Mouse (Mus musculus) limb, embryonic 13.5 days (tissue): ENCODE measurements at regions not wholly inside any gene's neighbourhood (a gene's known extent, or its start where the extent isn't known, plus 50 kb on each side); places are given as distances from the start of the nearest gene placed in this dataset.

Experiments used
- ATAC-seq: fragments of 200-750 bp; cut with Nextera tagmentation; 2 replicates; pipeline ENCODE4 v1.8.0; 2017; ENCODE audit warnings: low read depth, moderate number of reproducible peaks, moderate TSS enrichment; ENCODE audit not compliant: low FRiP score
- H3K27ac ChIP-seq: fragments of 300-500 bp; sonication (generic); 2 replicates; pipeline ENCODE4 v1.5.1; 2015; ENCODE audit warnings: inconsistent platforms, mild to moderate bottlenecking, moderate library complexity
- H3K27me3 ChIP-seq: fragments of 300-500 bp; sonication (generic); 2 replicates; pipeline ENCODE4 v1.6.1; 2015; ENCODE audit warnings: mild to moderate bottlenecking, inconsistent platforms
- H3K36me3 ChIP-seq: fragments of 300-500 bp; sonication (generic); 2 replicates; pipeline ENCODE4 v1.6.1; 2015; ENCODE audit warnings: inconsistent platforms, mild to moderate bottlenecking, moderate library complexity
- H3K4me1 ChIP-seq: fragments of 300-500 bp; sonication (generic); 2 replicates; pipeline ENCODE4 v1.6.1; 2015; ENCODE audit warnings: inconsistent platforms
- H3K4me2 ChIP-seq: fragments of 300-500 bp; sonication (generic); replicated peaks from 2 replicates; pipeline ENCODE4 v1.6.1; 2015; ENCODE audit warnings: inconsistent platforms, mild to moderate bottlenecking, moderate library complexity
- H3K4me3 ChIP-seq: fragments of 300-500 bp; sonication (generic); 2 replicates; pipeline ENCODE4 v1.5.1; 2015; ENCODE audit warnings: moderate library complexity, mild to moderate bottlenecking, inconsistent platforms
- H3K9ac ChIP-seq: fragments of 300-500 bp; sonication (generic); 2 replicates; pipeline ENCODE4 v1.6.1; 2015; ENCODE audit warnings: mild to moderate bottlenecking, inconsistent platforms
- H3K9me3 ChIP-seq: fragments of 300-500 bp; sonication (generic); 2 replicates; pipeline ENCODE4 v1.6.1; 2016; ENCODE audit warnings: inconsistent platforms
- WGBS: fragments of 180-500 bp; shearing (Covaris S2); methylation state at CpG from one replicate; pipeline ENCODE4 v1.1.7; 2015; 5-methylcytosine and 5-hydroxymethylcytosine counted together

GRCm38 (mm10) chr14:80083724-80084123 is 99.8 kb downstream of the Olfm4 start:
- no peak overlapping the region for H3K9ac ChIP-seq
- H3K27ac ChIP-seq: no peak overlapping the region
- no peaks in the 10 kb centered on the region for H3K4me1 ChIP-seq
- H3K4me2 ChIP-seq: no peak overlapping the region
- H3K4me3 ChIP-seq: no peak overlapping the region
- peaks cover 8% of the 10 kb centered on the region; the same call in 1 of the 2 replicates for H3K9me3 ChIP-seq
- ATAC-seq: no peak
- 82% methylated on average over 3 of the region's 3 CpGs for WGBS
- no peaks in the 10 kb centered on the region for H3K36me3 ChIP-seq
- H3K27me3 ChIP-seq: no peaks in the 10 kb centered on the region

DNA sequence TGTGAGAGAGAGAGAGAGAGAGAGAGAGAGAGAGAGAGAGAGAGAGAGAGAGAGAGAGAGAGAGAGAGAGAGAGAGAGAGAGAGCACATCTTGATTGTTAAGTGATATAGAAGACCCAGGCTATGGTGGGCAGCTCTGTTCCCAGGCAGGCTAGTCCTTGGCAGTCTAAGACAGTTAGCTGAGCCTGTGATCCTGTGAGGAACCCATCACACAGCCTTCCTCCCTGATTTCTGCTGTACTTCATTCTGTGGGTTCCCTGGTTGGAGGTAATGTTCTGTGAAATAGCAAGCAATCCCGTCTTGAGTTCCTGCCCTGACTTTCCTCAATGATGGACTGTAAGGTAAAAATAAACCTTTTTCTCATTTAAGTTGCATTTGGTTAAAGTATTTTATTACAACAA is 113.4 kb downstream of the Olfm4 start:
- no peaks in the 10 kb centered on the region for H3K4me1 ChIP-seq
- no peak overlapping the region for H3K27ac ChIP-seq
- no peaks in the 10 kb centered on the region for H3K27me3 ChIP-seq
- no peaks in the 10 kb centered on the region for H3K36me3 ChIP-seq
- ATAC-seq: no peak
- H3K9ac ChIP-seq: no peak overlapping the region
- no peak overlapping the region for H3K4me2 ChIP-seq
- no peak overlapping the region for H3K4me3 ChIP-seq
- 49% methylated on average over 1 of the region's 1 CpGs for WGBS
- H3K9me3 ChIP-seq: no peaks in the 10 kb centered on the region

DNA sequence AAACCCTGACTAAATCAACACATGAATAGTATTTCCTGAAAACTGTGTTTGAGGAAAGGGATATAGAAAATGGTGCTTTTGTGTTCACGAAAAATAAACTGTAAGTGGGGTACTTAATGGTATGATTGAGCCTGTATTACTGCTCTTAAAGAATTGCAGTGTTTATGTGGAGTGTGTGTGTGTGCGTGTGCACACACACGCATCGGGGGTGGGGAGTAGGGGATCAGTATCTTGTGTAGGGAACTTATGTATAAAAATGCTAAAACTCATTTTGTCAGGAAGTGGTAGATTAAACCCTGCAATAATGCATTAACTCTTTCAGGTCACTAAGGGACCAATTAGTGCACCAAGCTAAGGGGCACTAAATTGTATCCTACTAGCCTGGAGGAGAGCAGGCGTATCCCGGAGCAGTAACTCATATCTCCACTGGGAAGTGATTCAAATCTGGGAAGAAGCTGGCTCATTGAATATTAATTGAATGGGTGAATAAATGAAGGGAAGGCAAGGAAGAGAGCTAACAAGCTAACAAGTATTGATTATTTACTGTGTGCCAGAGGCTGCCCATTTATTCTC is 129.3 kb downstream of the Olfm4 start:
- Histone ChIP-seq H3K27me3 (no peaks in the 10 kb centered on the region), H3K9ac (no peak overlapping the region), H3K4me1 (peaks cover 10% of the 10 kb centered on the region; the same call in 1 of the 2 replicates), H3K4me3 (no peak overlapping the region), H3K4me2 (no peak overlapping the region), H3K36me3 (no peaks in the 10 kb centered on the region), H3K27ac (no peak overlapping the region), H3K9me3 (no peaks in the 10 kb centered on the region)
- ATAC-seq: no peak
- WGBS: 52% methylated on average over 6 of the region's 6 CpGs

DNA sequence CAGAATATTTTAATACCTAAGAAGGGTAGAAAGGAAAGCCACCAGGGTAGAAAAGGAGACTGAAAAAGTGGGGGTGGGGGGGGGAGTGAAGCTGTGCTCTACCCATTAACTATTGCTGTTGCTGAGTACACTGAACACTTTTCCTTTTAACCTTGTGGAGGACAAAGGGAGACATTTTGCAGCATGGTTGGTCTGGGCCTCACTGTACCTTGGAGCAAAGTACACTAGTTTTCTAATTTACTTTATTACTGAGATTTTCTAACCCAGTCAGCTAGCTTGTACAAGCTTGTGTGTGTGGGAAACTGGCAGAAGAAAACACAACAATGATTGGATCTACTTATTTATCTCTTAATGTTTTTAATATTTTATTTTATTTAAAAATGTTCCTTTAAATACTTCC is 130.4 kb downstream of the Olfm4 start:
- H3K27me3 ChIP-seq: no peaks in the 10 kb centered on the region

DNA sequence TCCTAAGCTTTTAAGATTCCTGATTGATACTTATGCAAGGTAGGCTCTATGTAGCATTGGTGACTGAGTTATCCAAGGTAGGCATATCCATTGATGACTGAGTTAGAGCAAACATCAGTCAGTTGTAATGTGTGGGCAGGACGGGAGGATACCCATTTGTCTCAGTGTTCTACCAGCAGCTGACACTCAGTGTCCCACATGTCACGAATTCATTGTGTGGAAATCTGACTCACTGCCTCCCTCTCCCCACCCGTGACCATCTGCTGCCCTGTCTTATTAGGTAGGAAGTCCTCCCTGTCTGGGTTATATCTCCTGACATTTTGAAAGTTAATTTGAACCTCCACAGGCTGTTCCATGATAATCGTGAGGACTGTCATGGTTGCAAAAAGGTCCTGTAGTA is 141.3 kb downstream of the Olfm4 start:
- Histone ChIP-seq H3K36me3 (no peaks in the 10 kb centered on the region), H3K4me1 (no peaks in the 10 kb centered on the region), H3K4me2 (no peak overlapping the region), H3K9me3 (peaks cover 5% of the 10 kb centered on the region; the same call in 1 of the 2 replicates), H3K27me3 (no peaks in the 10 kb centered on the region), H3K9ac (no peak overlapping the region), H3K4me3 (no peak overlapping the region), H3K27ac (no peak overlapping the region)
- no peak for ATAC-seq
- 72% methylated on average over 4 of the region's 4 CpGs for WGBS

More for the DNA sequence above, 130.4 kb downstream of the Olfm4 start:
- ATAC-seq: no peak
- no peaks in the 10 kb centered on the region for H3K9me3 ChIP-seq
- H3K9ac ChIP-seq: no peak overlapping the region
- H3K36me3 ChIP-seq: no peaks in the 10 kb centered on the region
- H3K4me1 ChIP-seq: peaks cover 10% of the 10 kb centered on the region; the same call in 1 of the 2 replicates
- H3K27ac ChIP-seq: no peak overlapping the region
- H3K4me3 ChIP-seq: no peak overlapping the region
- H3K4me2 ChIP-seq: no peak overlapping the region

GRCm38 (mm10) chr14:80128181-80128580 is 144.3 kb downstream of the Olfm4 start:
- Histone ChIP-seq H3K4me2 (no peak overlapping the region), H3K27me3 (no peaks in the 10 kb centered on the region), H3K27ac (no peak overlapping the region), H3K9me3 (no peaks in the 10 kb centered on the region), H3K4me3 (no peak overlapping the region), H3K9ac (no peak overlapping the region), H3K36me3 (no peaks in the 10 kb centered on the region), H3K4me1 (no peaks in the 10 kb centered on the region)
- 92% methylated on average over 2 of the region's 2 CpGs for WGBS
- no peak for ATAC-seq

DNA sequence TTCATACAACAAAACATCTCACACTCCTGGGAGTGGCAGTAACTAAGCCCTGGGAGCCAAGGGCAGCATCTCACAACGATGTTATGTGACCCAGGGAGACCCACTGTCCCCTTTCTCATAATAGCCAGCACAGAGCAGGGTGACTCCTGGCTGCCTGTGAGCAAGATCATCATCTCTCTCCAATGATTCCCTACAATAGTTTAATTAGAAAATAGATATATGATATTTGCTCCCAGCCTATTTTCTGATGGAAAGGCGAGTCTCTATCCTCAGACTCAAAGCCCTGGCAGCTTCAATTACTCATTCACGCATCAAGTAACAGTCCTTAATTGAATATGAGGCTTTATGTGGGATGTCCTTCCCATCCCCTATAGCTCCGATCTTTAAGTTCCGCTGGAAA is 153.7 kb downstream of the Olfm4 start:
- H3K36me3 ChIP-seq: no peaks in the 10 kb centered on the region
- no peak overlapping the region for H3K4me2 ChIP-seq
- WGBS: 86% methylated on average over 5 of the region's 5 CpGs
- no peak overlapping the region for H3K9ac ChIP-seq
- no peaks in the 10 kb centered on the region for H3K4me1 ChIP-seq
- H3K4me3 ChIP-seq: no peak overlapping the region
- H3K27ac ChIP-seq: no peak overlapping the region
- ATAC-seq: no peak
- no peaks in the 10 kb centered on the region for H3K9me3 ChIP-seq
- H3K27me3 ChIP-seq: no peaks in the 10 kb centered on the region

GRCm38 (mm10) chr14:80138991-80139791 is 155.3 kb downstream of the Olfm4 start:
- ATAC-seq: no peak

GRCm38 (mm10) chr14:80157002-80157401 is 173.1 kb downstream of the Olfm4 start:
- WGBS: 39% methylated on average over 6 of the region's 6 CpGs
- no peak overlapping the region for H3K4me2 ChIP-seq
- H3K9me3 ChIP-seq: no peaks in the 10 kb centered on the region
- no peaks in the 10 kb centered on the region for H3K36me3 ChIP-seq
- H3K4me1 ChIP-seq: no peaks in the 10 kb centered on the region
- no peak for ATAC-seq
- H3K9ac ChIP-seq: no peak overlapping the region
- H3K27me3 ChIP-seq: no peaks in the 10 kb centered on the region
- no peak overlapping the region for H3K27ac ChIP-seq
- no peak overlapping the region for H3K4me3 ChIP-seq

More at GRCm38 (mm10) chr14:80138991-80139791, 155.3 kb downstream of the Olfm4 start:
- Histone ChIP-seq H3K4me3 (no peak overlapping the region), H3K4me1 (no peaks in the 10 kb centered on the region), H3K9ac (no peak overlapping the region), H3K4me2 (no peak overlapping the region), H3K27me3 (no peaks in the 10 kb centered on the region), H3K36me3 (no peaks in the 10 kb centered on the region), H3K9me3 (no peaks in the 10 kb centered on the region), H3K27ac (no peak overlapping the region)
- WGBS: 32% methylated on average over 6 of the region's 6 CpGs

DNA sequence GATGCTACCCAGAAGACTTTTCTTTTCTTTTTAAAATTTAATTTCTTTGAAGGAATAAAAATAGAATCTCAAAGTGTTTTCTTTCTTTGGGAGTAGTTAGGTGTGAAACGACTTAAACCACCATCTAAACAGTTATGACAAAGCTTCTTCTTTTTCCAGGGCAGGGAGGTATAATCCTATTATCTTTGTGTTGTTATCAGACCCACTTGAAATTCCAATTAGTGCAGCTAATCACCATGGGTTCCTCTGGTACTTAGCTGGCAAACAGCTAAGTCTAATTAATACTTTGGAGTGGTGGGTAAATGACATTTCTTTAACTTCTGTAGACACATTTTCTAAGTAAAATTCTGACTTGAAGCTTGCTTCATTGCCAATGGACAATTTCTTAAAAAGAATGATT is 185.3 kb downstream of the Olfm4 start:
- no peaks in the 10 kb centered on the region for H3K9me3 ChIP-seq
- H3K4me3 ChIP-seq: no peak overlapping the region
- no peak overlapping the region for H3K27ac ChIP-seq
- H3K4me1 ChIP-seq: no peaks in the 10 kb centered on the region
- 0 out of 2 replicates have a peak, but pooled peaks cover 3% of the 10 kb centered on the region for H3K27me3 ChIP-seq
- ATAC-seq: no peak
- 64% methylated on average over 1 of the region's 1 CpGs for WGBS
- H3K9ac ChIP-seq: no peak overlapping the region
- no peaks in the 10 kb centered on the region for H3K36me3 ChIP-seq
- no peak overlapping the region for H3K4me2 ChIP-seq

GRCm38 (mm10) chr14:80170450-80171180 is 186.7 kb downstream of the Olfm4 start:
- Histone ChIP-seq H3K4me3 (no peak overlapping the region), H3K9me3 (no peaks in the 10 kb centered on the region), H3K27me3 (0 out of 2 replicates have a peak, but pooled peaks cover 3% of the 10 kb centered on the region), H3K4me2 (no peak overlapping the region), H3K9ac (no peak overlapping the region), H3K4me1 (no peaks in the 10 kb centered on the region), H3K27ac (no peak overlapping the region), H3K36me3 (no peaks in the 10 kb centered on the region)
- no peak for ATAC-seq
- WGBS: 12% methylated on average over 11 of the region's 11 CpGs

DNA sequence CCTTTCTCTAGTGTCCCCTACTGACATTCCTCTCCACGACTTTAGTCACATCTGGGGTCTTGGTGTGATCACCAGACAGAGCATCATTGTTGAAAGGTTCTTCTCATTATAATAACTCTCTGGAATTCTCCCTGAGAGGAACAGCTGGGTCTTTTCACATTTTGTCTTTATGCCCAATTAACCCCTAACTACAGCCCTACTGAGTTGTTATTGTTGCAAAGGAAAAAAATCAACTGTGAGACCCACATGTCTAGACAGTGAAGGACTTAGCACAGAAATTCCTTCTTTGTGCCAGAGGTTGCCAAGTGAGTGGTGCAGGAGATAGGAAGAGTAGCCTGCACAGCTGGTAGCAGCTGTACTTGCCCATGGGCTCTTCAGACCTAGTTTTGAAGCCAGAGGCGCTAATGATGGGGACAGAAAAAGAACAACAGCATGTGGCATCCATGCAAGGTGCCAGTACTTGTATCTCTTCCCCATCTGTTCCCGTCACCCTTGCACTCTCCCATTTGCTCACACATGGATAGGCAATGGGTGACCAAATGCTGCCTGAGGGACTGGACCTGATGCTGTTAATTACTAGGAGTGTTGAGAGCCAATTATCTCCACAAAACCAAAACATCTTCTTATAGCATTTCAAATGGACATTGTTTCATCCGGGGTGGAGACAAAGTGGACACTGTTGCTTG is 189.1 kb downstream of the Olfm4 start:
- Histone ChIP-seq H3K27me3 (0 out of 2 replicates have a peak, but pooled peaks cover 3% of the 10 kb centered on the region), H3K4me1 (peaks cover 7% of the 10 kb centered on the region), H3K27ac (no peak overlapping the region), H3K4me2 (no peak overlapping the region), H3K9ac (no peak overlapping the region), H3K4me3 (no peak overlapping the region), H3K9me3 (no peaks in the 10 kb centered on the region; the same call in 1 of the 2 replicates), H3K36me3 (no peaks in the 10 kb centered on the region)
- ATAC-seq: no peak
- WGBS: 53% methylated on average over 4 of the region's 4 CpGs
